Mouse (Mus musculus) stomach, embryonic 16.5 days (tissue): Measurements from ENCODE around the gene Gm28778. TPM values are rescaled to one million over a fixed set of nuclear protein-coding genes. Genes with fewer than 3 reads are reported as not detected.
"Not testable (repeated sequence)": the region's sequence is repeated elsewhere in the genome, so short reads cannot be mapped to it uniquely, and the experiment has no call there.

Source experiments
- ATAC-seq: fragments of 200-750 bp; cut with Nextera tagmentation; 2 replicates; pipeline ENCODE4 v1.8.0; 2017; ENCODE audit warnings: moderate number of reproducible peaks, moderate TSS enrichment; ENCODE audit not compliant: insufficient read depth, low FRiP score
- H3K27ac ChIP-seq: fragments of 300-500 bp; sonication (generic); 2 replicates; pipeline ENCODE4 v1.5.1; 2014; ENCODE audit warnings: low read length
- H3K27me3 ChIP-seq: fragments of 300-500 bp; sonication (generic); 2 replicates; pipeline ENCODE4 v1.6.1; 2014; ENCODE audit warnings: low read length, control low read depth, mixed read lengths; ENCODE audit not compliant: control insufficient read depth, insufficient read depth
- H3K36me3 ChIP-seq: fragments of 300-500 bp; sonication (generic); 2 replicates; pipeline ENCODE4 v1.6.1; 2014; ENCODE audit warnings: low read length; ENCODE audit not compliant: control insufficient read depth, insufficient read depth
- H3K4me1 ChIP-seq: fragments of 300-500 bp; sonication (generic); 2 replicates; pipeline ENCODE4 v1.6.1; 2014; ENCODE audit warnings: low read length, control low read depth, mixed read lengths; ENCODE audit not compliant: control insufficient read depth, insufficient read depth
- H3K4me2 ChIP-seq: fragments of 300-500 bp; sonication (generic); 2 replicates; pipeline ENCODE4 v1.6.1; 2014; ENCODE audit warnings: low read depth, low read length, mixed read lengths
- H3K4me3 ChIP-seq: fragments of 300-500 bp; sonication (generic); replicated peaks from 2 replicates; pipeline ENCODE4 v1.5.1; 2014; ENCODE audit warnings: mild to moderate bottlenecking, low read length
- H3K9ac ChIP-seq: fragments of 300-500 bp; sonication (generic); 2 replicates; pipeline ENCODE4 v1.6.1; 2014; ENCODE audit warnings: low read length
- H3K9me3 ChIP-seq: fragments of 300-500 bp; sonication (generic); replicated peaks from 2 replicates; pipeline ENCODE4 v1.6.1; 2016; ENCODE audit warnings: low read length, control low read depth; ENCODE audit not compliant: control insufficient read depth
- WGBS: fragments of 180-500 bp; shearing (Covaris S2); extraction: QIAGEN DNeasy Blood & Tissue Kit; methylation state at CpG from one replicate; pipeline ENCODE4 v1.1.7; 2014; 5-methylcytosine and 5-hydroxymethylcytosine counted together
- polyA plus RNA-seq: library from polyadenylated mRNA; unstranded; fragments of >200 nt; fragmentation: Nextera tagmentation; extraction: Ambion mirVana; gene quantifications from 2 replicates; pipeline ENCODE4 v1.2.1, GENCODE M21; 2015

Gene Gm28778
- polyA plus RNA-seq, result not detected in 2 replicates

DNA sequence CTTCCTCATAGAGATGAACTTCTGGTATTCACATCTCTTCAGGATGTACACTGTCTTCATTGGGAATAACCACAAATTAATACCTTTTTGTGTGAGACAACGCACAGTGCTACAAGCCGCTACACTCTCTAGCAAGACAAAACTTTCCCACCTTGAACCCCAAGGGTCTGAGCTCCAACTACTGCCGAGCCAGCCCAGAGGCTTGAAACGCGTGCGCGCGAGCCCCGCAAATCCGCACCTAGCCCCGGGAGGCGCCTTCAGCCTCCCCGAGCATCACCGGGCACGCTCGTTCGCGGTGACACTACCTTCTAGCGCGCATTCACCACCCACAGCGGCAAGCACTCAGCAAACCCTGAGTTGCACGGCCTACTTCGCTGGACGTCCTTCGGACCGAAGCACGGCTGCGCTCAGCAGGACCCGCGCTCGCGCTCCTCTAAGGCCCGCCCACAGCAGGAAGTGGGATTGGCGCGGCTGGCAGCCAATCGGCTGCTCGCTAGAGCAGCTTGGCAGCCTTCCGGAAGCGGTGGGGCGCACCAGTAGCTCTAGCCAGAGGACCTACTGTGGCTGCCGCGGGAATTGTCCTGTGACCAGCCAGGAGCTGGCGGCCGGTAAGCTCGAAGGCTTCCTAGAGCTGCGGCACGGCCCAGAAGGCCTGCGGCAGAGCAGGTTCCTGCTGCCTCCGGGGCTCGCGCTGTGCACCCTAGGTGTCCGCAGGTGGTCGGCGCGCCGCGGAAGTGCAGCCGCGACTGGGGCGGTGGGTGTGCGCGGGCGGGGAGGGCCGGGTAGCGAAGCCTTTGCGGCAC lies at the start of gene Gm28778, which contains the start of the genes Pms1 and Ormdl1:
Gm28778 (plus strand) TSS at position 531 of the 803 bp plus-strand sequence.
Pms1 (minus strand) TSS at position 438 of the 803 bp plus-strand sequence.
Ormdl1 (plus strand) TSS at position 515 of the 803 bp plus-strand sequence.
- under 1% methylated on average over 66 of the region's 66 CpGs for WGBS
- peak within 1 kb of the TSS; percentile 81 for H3K4me3 ChIP-seq
- 0 out of 2 replicates have a peak, but pooled peaks cover 4% of the 10 kb centered on the region for H3K4me1 ChIP-seq
- H3K27me3 ChIP-seq, result no peaks in the 10 kb centered on the region
- no peaks in the 10 kb centered on the region for H3K9me3 ChIP-seq
- H3K4me2 ChIP-seq, result peak within 1 kb of the TSS; percentile 58
- H3K36me3 ChIP-seq, result no peaks in the 10 kb centered on the region
- peak within 1 kb of the TSS; percentile 89 for H3K27ac ChIP-seq
- peak within 1 kb of the TSS; percentile 87 for H3K9ac ChIP-seq
- ATAC-seq, result peak; percentile 100

DNA sequence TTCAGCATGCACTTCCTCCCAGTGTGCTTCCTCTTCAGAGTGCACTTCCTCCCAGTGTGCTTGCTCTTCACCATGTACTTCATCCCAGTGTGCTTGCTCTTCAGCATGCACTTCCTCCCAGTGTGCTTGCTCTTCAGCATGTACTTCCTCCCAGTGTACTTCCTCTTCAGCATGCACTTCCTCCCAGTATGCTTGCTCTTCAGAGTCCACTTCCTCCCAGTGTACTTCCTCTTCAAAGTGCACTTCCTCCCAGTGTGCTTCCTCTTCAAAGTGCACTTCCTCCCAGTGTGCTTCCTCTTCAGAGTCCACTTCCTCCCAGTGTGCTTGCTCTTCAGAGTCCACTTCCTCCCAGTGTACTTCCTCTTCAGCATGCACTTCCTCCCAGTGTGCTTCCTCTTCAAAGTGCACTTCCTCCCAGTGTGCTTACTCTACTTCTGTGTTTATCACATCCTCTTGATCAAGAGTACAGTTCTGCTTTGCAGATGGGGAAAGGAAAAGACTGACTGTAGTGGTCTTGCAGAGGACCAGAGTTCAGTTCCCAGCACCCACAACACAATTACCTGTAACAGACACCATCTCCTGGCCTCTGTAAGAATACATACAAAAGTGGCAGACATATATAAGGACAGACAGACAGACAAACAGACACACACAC lies 31.8 kb upstream of the Gm28778 start:
- not testable (repeated sequence) for ATAC-seq, H3K4me1 ChIP-seq, H3K36me3 ChIP-seq

DNA sequence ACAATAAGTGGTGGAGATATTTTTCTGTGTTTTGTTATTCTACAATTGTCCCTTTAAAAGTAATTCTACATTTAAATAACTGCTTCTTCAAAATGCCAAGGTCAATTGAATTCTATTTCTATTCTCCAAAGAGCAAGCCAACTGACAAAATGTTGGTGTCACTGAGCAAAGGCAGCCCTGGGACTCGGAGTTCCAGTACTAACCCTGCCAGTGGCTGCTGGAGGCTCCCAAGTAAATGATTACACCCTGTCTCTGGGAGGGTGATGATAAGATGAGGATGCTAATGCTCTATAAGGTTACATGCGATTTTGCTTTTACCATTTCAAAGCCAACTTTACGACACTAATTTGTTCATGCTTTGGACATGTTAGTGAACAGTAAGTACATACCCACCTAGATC lies 27.0 kb upstream of the Gm28778 start:
- no peak overlapping the region for H3K27ac ChIP-seq
- no peaks in the 10 kb centered on the region for H3K36me3 ChIP-seq
- no peak overlapping the region for H3K9ac ChIP-seq
- no peaks in the 10 kb centered on the region for H3K9me3 ChIP-seq
- H3K27me3 ChIP-seq, result no peaks in the 10 kb centered on the region
- ATAC-seq, result no peak
- WGBS, result 82% methylated on average over 3 of the region's 3 CpGs
- H3K4me1 ChIP-seq, result no peaks in the 10 kb centered on the region
- H3K4me2 ChIP-seq, result no peak overlapping the region
- H3K4me3 ChIP-seq, result no peak overlapping the region

More for the DNA sequence above, 31.8 kb upstream of the Gm28778 start:
- H3K4me2 ChIP-seq, H3K27ac ChIP-seq, H3K4me3 ChIP-seq, H3K9me3 ChIP-seq, H3K27me3 ChIP-seq, H3K9ac ChIP-seq: not testable (repeated sequence)

DNA sequence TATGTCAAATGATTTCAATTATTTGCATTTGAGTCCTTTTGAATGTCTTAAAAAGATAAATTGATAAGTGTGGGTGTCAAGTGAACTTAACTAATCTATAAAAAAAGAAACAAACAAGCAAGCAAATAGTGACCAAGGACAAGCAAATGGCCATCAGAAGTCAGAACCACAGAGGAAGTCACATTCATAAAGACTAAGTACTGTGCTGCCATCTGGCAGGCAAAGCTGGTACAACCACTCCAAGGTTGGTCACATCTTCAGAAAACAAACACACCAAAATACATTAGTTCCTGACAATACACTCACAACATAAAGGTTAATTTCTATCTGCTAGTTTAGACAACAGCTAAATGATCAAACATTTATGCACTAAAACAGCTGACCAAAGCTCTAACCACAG lies 24.3 kb upstream of the Gm28778 start:
- H3K9me3 ChIP-seq, result no peaks in the 10 kb centered on the region
- H3K36me3 ChIP-seq, result no peaks in the 10 kb centered on the region
- no peak overlapping the region for H3K27ac ChIP-seq
- no peaks in the 10 kb centered on the region for H3K4me1 ChIP-seq
- H3K4me3 ChIP-seq, result no peak overlapping the region
- no peak for ATAC-seq
- no peaks in the 10 kb centered on the region for H3K27me3 ChIP-seq
- no peak overlapping the region for H3K4me2 ChIP-seq
- H3K9ac ChIP-seq, result no peak overlapping the region

DNA sequence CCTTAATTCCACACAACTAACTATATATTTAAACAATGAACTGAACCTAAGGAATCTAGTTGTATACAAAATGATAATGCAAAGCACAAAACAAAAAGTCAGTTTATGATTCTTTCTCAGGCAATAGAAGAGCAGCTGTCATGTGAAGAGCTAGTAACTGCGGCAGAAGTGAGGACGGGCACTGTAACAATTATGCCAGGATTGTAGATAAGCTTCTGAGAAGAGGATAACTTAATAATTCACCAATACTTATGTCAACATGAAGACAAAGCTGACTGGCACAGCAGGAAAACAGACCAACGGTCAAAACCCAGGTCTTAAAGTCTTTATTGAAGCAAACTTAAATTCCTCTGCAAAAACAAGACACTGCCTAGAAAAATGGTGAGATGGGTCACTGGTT lies 5.7 kb upstream of the Gm28778 start:
- no peak overlapping the region for H3K9ac ChIP-seq
- 61% methylated on average over 3 of the region's 3 CpGs for WGBS
- no peaks in the 10 kb centered on the region for H3K36me3 ChIP-seq
- H3K27ac ChIP-seq, result no peak overlapping the region
- no peaks in the 10 kb centered on the region for H3K27me3 ChIP-seq
- no peak for ATAC-seq
- no peak overlapping the region for H3K4me3 ChIP-seq
- no peak overlapping the region for H3K4me2 ChIP-seq
- no peaks in the 10 kb centered on the region for H3K9me3 ChIP-seq
- no peaks in the 10 kb centered on the region for H3K4me1 ChIP-seq

DNA sequence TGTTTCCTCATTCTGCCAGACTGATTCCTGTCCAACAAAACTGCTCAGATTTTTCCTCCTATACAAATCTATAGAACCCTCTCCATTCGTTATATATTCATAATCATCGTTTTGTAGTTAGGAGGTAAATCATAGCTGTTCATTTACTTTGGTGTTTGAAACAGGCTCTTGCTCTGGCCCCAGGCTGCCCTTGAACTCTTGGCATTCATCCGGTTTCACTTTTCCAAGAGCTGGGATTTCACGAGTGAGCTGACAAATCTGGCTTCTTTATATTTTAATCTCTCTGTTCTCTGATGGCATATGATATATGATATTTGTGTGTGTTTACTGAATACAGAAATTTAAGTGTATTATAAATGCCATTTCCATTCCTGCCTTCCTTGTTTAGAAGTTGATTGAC lies 3.6 kb downstream of the Gm28778 start:
- no peaks in the 10 kb centered on the region for H3K36me3 ChIP-seq
- H3K27ac ChIP-seq, result no peak overlapping the region
- no peak overlapping the region for H3K4me2 ChIP-seq
- no peak overlapping the region for H3K9ac ChIP-seq
- ATAC-seq, result no peak
- WGBS, result 74% methylated on average over 4 of the region's 4 CpGs
- no peaks in the 10 kb centered on the region for H3K27me3 ChIP-seq
- H3K4me3 ChIP-seq, result no peak overlapping the region
- 0 out of 2 replicates have a peak, but pooled peaks cover 4% of the 10 kb centered on the region for H3K4me1 ChIP-seq
- H3K9me3 ChIP-seq, result no peaks in the 10 kb centered on the region

DNA sequence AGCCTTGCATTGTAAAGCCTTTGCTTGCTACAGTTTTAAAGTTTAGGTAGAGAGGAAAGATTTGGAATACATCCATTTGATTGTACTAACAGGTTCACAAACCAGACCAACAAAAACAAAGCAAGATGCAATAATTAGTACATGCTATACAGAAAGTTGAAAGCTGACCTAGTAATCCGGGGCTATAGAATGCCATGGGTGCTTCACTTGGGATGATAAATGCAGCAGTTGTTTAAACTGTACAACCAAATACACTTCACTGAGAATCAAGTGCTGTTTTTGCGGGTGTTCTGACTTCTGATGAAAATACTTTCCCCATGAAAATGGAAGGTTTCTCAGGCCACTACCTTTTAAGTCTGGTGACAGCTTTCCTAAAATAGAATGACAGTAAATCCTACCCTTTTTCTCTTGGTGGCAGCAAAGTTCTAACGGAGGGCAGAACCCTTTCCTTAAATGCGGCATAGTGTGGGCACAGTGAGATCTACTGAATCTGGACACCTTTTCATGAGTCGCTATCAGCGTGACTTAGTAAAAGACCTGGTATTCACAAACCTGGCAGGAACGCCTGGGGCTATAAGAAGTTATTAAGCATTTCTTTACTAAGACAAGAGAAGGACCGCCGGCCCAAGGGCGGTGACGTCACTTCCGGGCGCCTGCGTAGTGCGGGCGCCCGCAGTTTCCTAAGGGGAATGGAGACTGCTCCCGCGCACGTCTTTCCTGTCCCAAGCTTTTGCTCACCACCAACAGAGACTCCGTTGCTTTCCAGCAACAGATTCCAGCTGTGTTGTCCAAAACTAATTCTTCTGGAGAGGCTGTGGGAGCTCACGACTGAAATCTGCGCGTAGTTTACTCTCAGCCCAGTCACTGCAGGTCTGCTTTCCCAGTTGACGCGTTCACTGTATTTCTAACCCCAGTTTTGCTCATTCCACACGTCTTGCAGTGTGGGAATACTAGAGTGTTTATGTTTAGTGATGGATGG lies 16.4 kb downstream of the Gm28778 start, which contains the start of gene Osgepl1:
Osgepl1 (plus strand) TSS at position 636 of the 979 bp plus-strand sequence.
- Histone ChIP-seq H3K9ac (peak within 1 kb of the TSS; percentile 80), H3K4me3 (peak within 1 kb of the TSS; percentile 59), H3K27ac (peak within 1 kb of the TSS; percentile 90), H3K27me3 (no peaks in the 10 kb centered on the region), H3K4me2 (peak within 1 kb of the TSS; percentile 64), H3K9me3 (no peaks in the 10 kb centered on the region), H3K36me3 (0 out of 2 replicates have a peak, but pooled peaks cover 4% of the 10 kb centered on the region), H3K4me1 (no peaks in the 10 kb centered on the region; the same call in 1 of the 2 replicates)
- 2% methylated on average over 27 of the region's 27 CpGs for WGBS
- peak; percentile 95 for ATAC-seq

DNA sequence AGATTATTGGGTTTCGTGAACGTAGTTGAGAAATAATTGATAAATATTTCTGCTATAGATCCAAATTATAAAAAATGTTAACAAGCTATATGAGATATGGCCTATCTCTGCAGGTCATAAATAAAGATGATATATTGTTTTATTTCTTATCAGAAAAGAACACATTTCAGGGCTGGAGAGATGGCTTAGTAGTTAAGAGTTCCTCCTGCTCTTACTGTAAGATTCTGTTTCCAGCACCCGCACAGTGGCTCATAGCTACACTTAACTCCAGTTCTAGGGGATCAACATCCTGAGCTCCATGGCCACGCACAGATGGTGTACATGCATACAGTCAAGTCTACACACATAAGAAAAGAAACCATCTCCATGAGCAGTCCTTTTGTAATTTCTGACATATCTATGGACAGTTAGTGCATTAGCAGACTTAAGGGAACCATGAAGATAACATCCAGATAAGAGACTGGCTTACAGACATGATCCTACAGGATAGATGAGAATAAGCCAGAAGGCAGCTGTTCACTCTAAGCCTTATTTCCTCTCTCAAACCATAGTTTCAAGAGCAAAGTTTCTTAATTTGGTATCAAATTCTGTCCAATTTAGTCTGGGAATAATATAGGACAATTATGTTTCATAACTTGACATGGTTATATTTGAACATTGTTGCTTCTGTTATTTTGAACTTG lies 24.9 kb downstream of the Gm28778 start:
- Histone ChIP-seq H3K9me3 (no peaks in the 10 kb centered on the region), H3K36me3 (peaks cover 8% of the 10 kb centered on the region; the same call in 1 of the 2 replicates), H3K27ac (no peak overlapping the region), H3K9ac (no peak overlapping the region), H3K4me1 (no peaks in the 10 kb centered on the region), H3K27me3 (no peaks in the 10 kb centered on the region), H3K4me3 (no peak overlapping the region), H3K4me2 (no peak overlapping the region)
- no peak for ATAC-seq
- 92% methylated on average over 4 of the region's 4 CpGs for WGBS
